Mouse (Mus musculus) erythroblast, embryonic 14.5 days (primary cell): Measurements from ENCODE around the gene Afmid. TPM values are rescaled to one million over a fixed set of nuclear protein-coding genes. Genes with fewer than 3 reads are reported as not detected.

Source experiments
- H3K27me3 ChIP-seq: 2 replicates; pipeline ENCODE4 v1.6.1; 2012; ENCODE audit warnings: inconsistent platforms; ENCODE audit not compliant: control insufficient read depth
- H3K36me3 ChIP-seq: 2 replicates; pipeline ENCODE4 v1.6.1; 2012; ENCODE audit warnings: mild to moderate bottlenecking, inconsistent platforms; ENCODE audit not compliant: control insufficient read depth
- H3K4me1 ChIP-seq: 2 replicates; pipeline ENCODE4 v1.6.1; 2012; ENCODE audit warnings: inconsistent platforms; ENCODE audit not compliant: control insufficient read depth
- H3K4me3 ChIP-seq: replicated peaks from 2 replicates; pipeline ENCODE3; 2012; ENCODE audit warnings: moderate library complexity, mild to moderate bottlenecking, inconsistent platforms
- H3K9me3 ChIP-seq: 2 replicates; pipeline ENCODE4 v1.6.1; 2012; ENCODE audit warnings: low read length, inconsistent platforms, mixed read lengths; ENCODE audit not compliant: control insufficient read depth
- GATA1 ChIP-seq: IDR thresholded peaks from 2 replicates; pipeline ENCODE4 v1.6.1; 2012; ENCODE audit warnings: low read length, inconsistent platforms, mixed read lengths
- TAL1 ChIP-seq: IDR thresholded peaks from 3 replicates; pipeline ENCODE4 v1.6.1; 2012; ENCODE audit warnings: low read length, inconsistent platforms, mixed read lengths
- polyA plus RNA-seq: library from polyadenylated mRNA; stranded (reverse); fragments of >175 nt; gene quantifications from 2 replicates; pipeline ENCODE4 v1.2.3, GENCODE M21; 2012

Gene Afmid
- polyA plus RNA-seq, 1 experiment, result 0.41 TPM

DNA sequence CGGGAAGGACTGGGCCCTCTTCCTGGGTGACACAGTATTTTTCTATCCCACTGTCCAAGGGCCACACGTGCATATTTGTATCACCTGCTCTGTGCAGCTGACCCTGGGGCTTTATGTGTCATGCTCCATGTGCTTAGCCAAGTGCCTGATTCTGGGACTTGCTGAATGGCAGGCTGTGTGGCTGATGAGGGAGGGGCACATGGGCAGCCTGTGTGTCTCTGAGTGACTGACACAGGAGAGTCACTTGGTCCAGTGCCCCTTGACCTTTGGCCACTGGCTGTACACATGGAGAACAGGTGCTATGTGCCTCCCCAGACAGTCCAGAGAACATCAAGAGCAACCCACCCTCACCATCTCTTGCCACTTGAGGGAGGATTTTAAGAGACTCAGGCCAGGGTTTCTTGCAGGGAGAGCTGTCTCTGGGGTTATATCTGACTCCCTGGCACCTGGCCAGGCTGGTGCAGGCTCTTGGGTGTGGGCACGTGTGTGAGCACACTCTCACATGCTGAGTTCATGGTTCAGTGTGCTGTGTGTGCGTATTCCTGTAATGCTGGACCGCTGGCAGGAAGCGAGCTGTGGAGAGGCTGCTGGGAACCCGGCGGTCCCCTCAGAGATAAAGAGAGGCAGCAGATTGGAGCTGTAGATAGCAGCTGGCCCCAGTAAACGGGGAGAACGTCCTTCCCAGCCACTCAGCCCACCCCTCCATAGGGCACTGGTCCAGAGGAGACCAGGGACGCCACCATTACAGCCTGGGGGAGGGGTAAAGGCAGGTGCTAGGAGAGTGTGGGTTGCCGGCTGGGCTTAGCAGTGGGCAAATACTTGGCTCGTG, 52.4 kb downstream of the Afmid start:
- H3K4me1 ChIP-seq, result peaks cover 11% of the 10 kb centered on the region
- peaks cover 23% of the 10 kb centered on the region for H3K27me3 ChIP-seq
- H3K9me3 ChIP-seq, result no peaks in the 10 kb centered on the region
- no peak for TF ChIP-seq TAL1
- no peak for TF ChIP-seq GATA1
- no peaks in the 10 kb centered on the region for H3K36me3 ChIP-seq
- H3K4me3 ChIP-seq, result no peak overlapping the region

DNA sequence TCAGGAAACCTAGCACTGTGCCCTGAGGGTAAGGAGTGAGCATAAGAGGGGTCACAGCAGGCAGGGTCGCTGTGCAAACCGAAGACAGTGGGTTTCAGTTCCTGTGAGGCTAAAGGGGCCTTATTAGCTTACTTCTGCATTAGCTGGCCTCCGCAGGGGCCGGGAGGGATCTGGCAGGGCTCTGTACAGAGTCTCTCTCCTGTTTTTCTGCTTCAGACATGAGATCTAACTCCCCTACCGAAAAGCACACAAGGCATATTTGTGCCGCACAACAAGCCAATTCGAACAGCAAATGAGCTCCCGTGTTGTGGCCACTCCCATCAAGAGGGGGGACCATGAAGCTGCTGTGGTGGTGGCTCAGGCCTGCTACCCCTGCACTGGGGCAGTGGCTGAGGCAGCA, 53.2 kb downstream of the Afmid start:
- no peak for TF ChIP-seq GATA1
- no peak for TF ChIP-seq TAL1
- no peaks in the 10 kb centered on the region for H3K36me3 ChIP-seq
- H3K9me3 ChIP-seq, result no peaks in the 10 kb centered on the region
- H3K4me3 ChIP-seq, result no peak overlapping the region
- H3K27me3 ChIP-seq, result peaks cover 16% of the 10 kb centered on the region
- peaks cover 8% of the 10 kb centered on the region for H3K4me1 ChIP-seq

DNA sequence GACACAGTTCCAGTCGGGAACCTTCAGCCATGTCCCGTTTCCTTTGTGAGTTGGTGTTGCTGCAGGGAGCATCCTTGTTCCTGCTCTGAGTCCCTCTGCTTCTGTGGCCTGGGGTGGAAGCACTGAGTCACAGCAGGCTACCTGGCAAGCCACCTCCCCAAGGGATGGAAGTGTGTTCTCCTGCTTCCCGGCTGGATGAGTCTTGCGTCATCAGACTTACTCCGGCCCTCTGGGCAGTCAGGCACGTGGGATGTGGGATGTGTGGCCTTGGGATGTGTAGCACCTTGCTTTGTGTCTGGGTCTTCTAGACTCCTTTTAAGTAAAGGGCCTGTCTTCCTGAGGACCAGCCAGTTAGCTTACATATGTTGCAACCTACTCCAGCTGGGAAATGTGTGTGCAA, 54.0 kb downstream of the Afmid start:
- Histone ChIP-seq H3K4me1 (peaks cover 8% of the 10 kb centered on the region), H3K4me3 (no peak overlapping the region), H3K36me3 (no peaks in the 10 kb centered on the region), H3K27me3 (peaks cover 13% of the 10 kb centered on the region), H3K9me3 (no peaks in the 10 kb centered on the region)
- no peak for TF ChIP-seq GATA1
- no peak for TF ChIP-seq TAL1

- Histone ChIP-seq H3K4me1 (peaks cover 8% of the 10 kb centered on the region), H3K27me3 (peaks cover 13% of the 10 kb centered on the region)
Observed at GRCm38 (mm10) chr11:117880336-117880976, 54.7 kb downstream of the Afmid start.

DNA sequence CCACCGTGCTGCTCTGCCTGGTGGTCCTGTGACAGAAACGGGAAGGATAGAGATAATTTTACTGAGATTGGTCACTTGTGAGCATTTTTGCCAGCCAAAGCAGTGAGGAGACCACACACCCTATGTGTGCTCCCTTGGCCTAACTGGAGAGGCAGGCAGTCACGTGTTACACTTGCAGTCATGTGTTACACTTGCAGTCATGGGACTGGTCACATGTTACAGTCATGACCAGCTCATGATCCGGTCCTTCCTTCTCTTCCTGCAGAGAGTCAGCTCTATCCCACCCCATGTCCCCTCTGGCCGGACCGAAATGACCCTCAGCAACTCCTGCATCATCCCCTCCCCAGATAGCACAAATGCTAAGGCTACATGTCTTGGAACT, 55.2 kb downstream of the Afmid start:
- TF ChIP-seq TAL1 (no peak), GATA1 (no peak)
- Histone ChIP-seq H3K9me3 (no peaks in the 10 kb centered on the region), H3K27me3 (peaks cover 13% of the 10 kb centered on the region), H3K4me1 (peaks cover 8% of the 10 kb centered on the region), H3K4me3 (no peak overlapping the region), H3K36me3 (no peaks in the 10 kb centered on the region)

More at GRCm38 (mm10) chr11:117880336-117880976, 54.7 kb downstream of the Afmid start:
- Histone ChIP-seq H3K9me3 (no peaks in the 10 kb centered on the region), H3K36me3 (no peaks in the 10 kb centered on the region), H3K4me3 (no peak overlapping the region)
- no peak for TF ChIP-seq TAL1
- TF ChIP-seq GATA1, result no peak

DNA sequence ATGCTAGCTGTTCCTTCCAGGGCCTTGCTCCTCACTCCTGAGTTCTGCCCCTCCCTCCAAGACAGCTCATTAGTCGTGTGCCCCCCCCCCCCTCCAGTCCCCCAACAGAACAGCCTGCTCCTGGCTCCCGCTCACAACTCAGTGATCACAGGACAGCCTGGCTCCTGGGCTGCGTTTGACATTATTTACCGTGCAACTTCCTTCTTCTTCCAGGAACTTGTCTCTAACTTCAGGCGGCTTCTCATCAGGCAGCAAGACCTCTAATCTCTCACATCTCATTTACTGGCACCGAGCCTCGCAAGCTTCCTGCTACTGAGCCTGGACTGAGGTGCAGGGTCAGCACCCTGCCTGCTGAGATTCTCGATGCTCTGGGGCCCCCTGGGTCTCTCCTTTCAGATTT, 56.1 kb downstream of the Afmid start:
- no peak for TF ChIP-seq GATA1
- TF ChIP-seq TAL1, result no peak
- no peaks in the 10 kb centered on the region for H3K9me3 ChIP-seq
- H3K4me3 ChIP-seq, result no peak overlapping the region
- peaks cover 13% of the 10 kb centered on the region for H3K27me3 ChIP-seq
- peaks cover 8% of the 10 kb centered on the region for H3K4me1 ChIP-seq
- no peaks in the 10 kb centered on the region for H3K36me3 ChIP-seq

- Histone ChIP-seq H3K36me3 (no peaks in the 10 kb centered on the region), H3K4me1 (peaks cover 8% of the 10 kb centered on the region), H3K27me3 (peaks cover 13% of the 10 kb centered on the region), H3K4me3 (no peak overlapping the region), H3K9me3 (no peaks in the 10 kb centered on the region)
- TF ChIP-seq TAL1, result no peak
- TF ChIP-seq GATA1, result no peak
Observed at GRCm38 (mm10) chr11:117882208-117882607, 56.5 kb downstream of the Afmid start.

DNA sequence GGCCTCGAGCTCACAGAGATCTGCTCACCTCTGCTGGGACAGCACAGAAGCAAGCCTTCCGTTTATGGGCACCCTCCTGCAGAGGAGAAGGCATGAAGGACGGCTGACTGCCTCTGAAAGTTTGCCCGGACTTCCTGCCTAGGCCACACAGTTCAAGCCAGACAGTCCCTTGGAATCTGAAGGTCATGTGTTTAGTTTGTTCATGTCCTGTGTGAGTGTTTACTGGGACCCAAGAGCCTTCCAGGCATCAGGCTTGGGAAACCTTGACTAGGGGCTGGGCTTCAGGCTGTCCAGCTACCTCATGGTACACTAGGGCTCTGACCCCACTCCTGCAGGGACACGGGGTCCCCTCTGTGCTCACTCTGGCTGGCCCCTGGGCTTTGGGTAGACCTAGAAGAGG, 60.3 kb downstream of the Afmid start:
- no peaks in the 10 kb centered on the region for H3K4me1 ChIP-seq
- TF ChIP-seq GATA1 (no peak), TAL1 (no peak)
- H3K9me3 ChIP-seq, result no peaks in the 10 kb centered on the region
- no peak overlapping the region for H3K4me3 ChIP-seq
- no peaks in the 10 kb centered on the region for H3K36me3 ChIP-seq
- H3K27me3 ChIP-seq, result peaks cover 31% of the 10 kb centered on the region

- TF ChIP-seq GATA1, result no peak
- TF ChIP-seq TAL1, result no peak
- Histone ChIP-seq H3K36me3 (no peaks in the 10 kb centered on the region), H3K4me1 (no peaks in the 10 kb centered on the region), H3K4me3 (no peak overlapping the region), H3K9me3 (no peaks in the 10 kb centered on the region), H3K27me3 (peaks cover 28% of the 10 kb centered on the region)
Observed at GRCm38 (mm10) chr11:117888168-117888852, 62.6 kb downstream of the Afmid start.
